Mouse (Mus musculus): Measurements from ENCODE around the gene Selenov. TPM values are rescaled to one million over a fixed set of nuclear protein-coding genes. Genes with fewer than 3 reads are reported as not detected.

Selenov gene
- polyA plus RNA-seq, 1 experiment from 2014 or later, result not detected

DNA sequence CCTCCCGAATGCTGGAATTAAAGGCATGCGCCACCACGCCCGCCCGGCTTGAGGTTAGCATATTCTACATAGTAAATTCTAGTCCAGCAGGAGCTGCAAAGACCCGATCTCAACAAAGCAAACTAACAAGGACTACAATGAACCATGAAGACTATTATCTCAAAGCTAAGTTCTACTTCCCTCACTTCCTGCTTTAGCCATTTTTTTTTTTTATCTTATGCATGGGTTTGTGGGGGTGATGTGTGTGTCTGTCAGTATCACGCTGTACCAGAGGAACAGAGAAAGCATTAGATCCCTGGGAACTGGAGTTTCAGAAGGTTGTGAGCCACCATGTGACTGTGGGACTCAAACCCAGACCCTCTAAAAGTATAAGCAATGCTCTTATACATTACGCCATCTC lies 34.3 kb upstream of the Selenov start:
- H3K9ac ChIP-seq (replicated peaks; ENCODE audit: low read length), result no peak overlapping the region
- peaks cover 38% of the 10 kb centered on the region for H3K36me3 ChIP-seq (replicated peaks; ENCODE audit: control insufficient read depth, insufficient read depth, low read depth, low read length)
- no peaks in the 10 kb centered on the region for H3K27me3 ChIP-seq (ENCODE audit: control insufficient read depth, insufficient read depth, low read length)
- ATAC-seq (replicated peaks; ENCODE audit: insufficient number of reproducible peaks, low FRiP score, low TSS enrichment, low read depth) (no peak), DNase-seq (ENCODE audit: low spot score) (no peak)
- H3K4me1 ChIP-seq (ENCODE audit: control insufficient read depth, insufficient read depth, low read length), result no peaks in the 10 kb centered on the region
- no peak overlapping the region for H3K4me3 ChIP-seq (ENCODE audit: low read depth, low read length)
- no peak overlapping the region for H3K4me2 ChIP-seq (ENCODE audit: low read depth, low read length)
- WGBS, result 94% methylated on average over 8 of the region's 8 CpGs
- H3K27ac ChIP-seq (replicated peaks; ENCODE audit: low read depth, low read length), result no peak overlapping the region
- H3K9me3 ChIP-seq (replicated peaks; ENCODE audit: control insufficient read depth, low read length), result no peaks in the 10 kb centered on the region

DNA sequence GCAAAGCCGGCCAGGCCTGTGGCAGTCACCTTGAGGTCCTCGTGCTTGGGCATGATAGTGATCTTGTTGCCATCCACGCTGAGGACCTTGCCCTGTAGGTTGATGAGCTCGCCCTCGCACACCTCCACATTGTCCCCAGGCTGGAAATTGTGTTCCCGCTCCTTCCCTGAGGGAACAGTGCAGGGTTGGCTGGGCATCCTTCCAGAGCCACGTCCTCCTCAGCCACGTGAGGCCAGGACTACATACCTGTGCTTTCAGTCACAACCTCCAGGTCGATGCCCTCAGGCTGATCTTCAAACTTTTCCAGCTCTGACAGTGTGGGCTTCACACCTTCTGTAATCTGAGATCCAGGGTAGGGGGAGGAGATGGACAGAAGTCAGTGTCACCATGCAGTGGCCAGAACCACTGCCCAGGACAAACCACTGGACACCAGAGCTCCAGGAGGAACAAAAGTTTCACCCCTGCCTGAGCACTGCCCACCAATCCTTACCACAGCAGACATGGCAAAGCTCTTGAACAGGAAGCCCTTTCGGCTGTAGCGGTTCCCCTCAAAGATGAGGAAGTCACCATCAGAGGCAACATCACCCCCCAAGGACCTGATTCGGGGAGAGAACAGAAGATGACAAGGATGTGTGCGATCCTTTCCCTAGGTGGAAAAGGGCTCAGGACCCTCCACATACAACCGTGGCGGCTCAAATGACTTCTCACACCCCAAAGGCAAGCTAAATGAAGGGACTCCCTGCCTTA lies 31.2 kb upstream of the Selenov start:
- H3K4me1 ChIP-seq (ENCODE audit: control insufficient read depth, insufficient read depth, low read length), result no peaks in the 10 kb centered on the region
- no peak overlapping the region for H3K4me3 ChIP-seq (ENCODE audit: low read depth, low read length)
- no peaks in the 10 kb centered on the region for H3K27me3 ChIP-seq (ENCODE audit: control insufficient read depth, insufficient read depth, low read length)
- peaks cover 45% of the 10 kb centered on the region for H3K36me3 ChIP-seq (replicated peaks; ENCODE audit: control insufficient read depth, insufficient read depth, low read depth, low read length)
- 94% methylated on average over 15 of the region's 15 CpGs for WGBS
- no peak overlapping the region for H3K4me2 ChIP-seq (ENCODE audit: low read depth, low read length)
- no peaks in the 10 kb centered on the region for H3K9me3 ChIP-seq (replicated peaks; ENCODE audit: control insufficient read depth, low read length)
- ATAC-seq (replicated peaks; ENCODE audit: insufficient number of reproducible peaks, low FRiP score, low TSS enrichment, low read depth), result no peak
- no peak for DNase-seq (ENCODE audit: low spot score)
- no peak overlapping the region for H3K27ac ChIP-seq (replicated peaks; ENCODE audit: low read depth, low read length)
- H3K9ac ChIP-seq (replicated peaks; ENCODE audit: low read length), result no peak overlapping the region

DNA sequence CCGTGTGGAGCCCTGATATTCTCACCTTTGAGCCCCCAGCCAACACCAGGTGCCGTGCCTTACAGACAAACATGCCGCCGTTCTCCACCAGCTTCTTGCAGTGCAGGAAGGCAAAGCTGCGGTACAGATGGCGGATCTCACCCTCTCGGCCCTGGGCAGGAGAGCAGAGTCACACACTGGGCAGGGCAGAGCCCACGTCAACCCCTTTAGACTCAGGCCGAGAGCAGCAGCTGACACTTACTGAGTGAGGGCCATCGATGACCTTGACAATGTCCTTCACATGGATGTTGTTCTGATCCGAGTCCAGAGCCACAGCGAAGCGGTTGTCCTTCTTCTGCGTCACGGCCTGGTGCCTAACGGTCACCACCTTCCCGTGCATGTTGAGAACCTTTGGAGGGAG lies 27.7 kb upstream of the Selenov start:
- H3K9me3 ChIP-seq (replicated peaks; ENCODE audit: control insufficient read depth, low read length), result no peaks in the 10 kb centered on the region
- H3K4me3 ChIP-seq (ENCODE audit: low read depth, low read length), result no peak overlapping the region
- ATAC-seq (replicated peaks; ENCODE audit: insufficient number of reproducible peaks, low FRiP score, low TSS enrichment, low read depth) (no peak), DNase-seq (ENCODE audit: low spot score) (no peak)
- H3K27ac ChIP-seq (replicated peaks; ENCODE audit: low read depth, low read length), result no peak overlapping the region
- peaks cover 51% of the 10 kb centered on the region for H3K36me3 ChIP-seq (replicated peaks; ENCODE audit: control insufficient read depth, insufficient read depth, low read depth, low read length)
- H3K27me3 ChIP-seq (ENCODE audit: control insufficient read depth, insufficient read depth, low read length), result no peaks in the 10 kb centered on the region
- no peak overlapping the region for H3K4me2 ChIP-seq (ENCODE audit: low read depth, low read length)
- WGBS, result 95% methylated on average over 17 of the region's 17 CpGs
- no peak overlapping the region for H3K9ac ChIP-seq (replicated peaks; ENCODE audit: low read length)
- no peaks in the 10 kb centered on the region for H3K4me1 ChIP-seq (ENCODE audit: control insufficient read depth, insufficient read depth, low read length)

DNA sequence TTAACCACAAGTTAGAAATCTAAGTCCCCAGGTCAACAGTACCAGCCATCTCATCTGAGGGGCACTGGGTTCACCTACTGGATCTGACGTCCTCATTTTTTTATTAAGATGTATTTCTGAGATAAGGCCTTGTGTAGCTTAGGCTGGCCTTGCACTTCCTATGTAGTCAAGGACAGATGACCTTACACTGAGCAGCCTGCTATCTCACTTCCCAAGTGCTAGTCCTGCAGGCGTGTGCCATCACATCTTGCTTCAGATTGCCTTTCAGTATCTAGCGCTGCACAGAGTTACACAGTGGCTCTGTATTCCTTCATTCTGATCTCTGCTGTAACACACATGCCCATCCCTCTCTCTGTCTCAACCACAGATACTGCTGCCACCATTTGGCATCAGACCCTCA lies 27.1 kb upstream of the Selenov start:
- no peak overlapping the region for H3K4me3 ChIP-seq (ENCODE audit: low read depth, low read length)
- WGBS, result 86% methylated on average over 3 of the region's 3 CpGs
- ATAC-seq (replicated peaks; ENCODE audit: insufficient number of reproducible peaks, low FRiP score, low TSS enrichment, low read depth) (no peak), DNase-seq (ENCODE audit: low spot score) (no peak)
- peaks cover 44% of the 10 kb centered on the region for H3K36me3 ChIP-seq (replicated peaks; ENCODE audit: control insufficient read depth, insufficient read depth, low read depth, low read length)
- no peak overlapping the region for H3K4me2 ChIP-seq (ENCODE audit: low read depth, low read length)
- no peak overlapping the region for H3K9ac ChIP-seq (replicated peaks; ENCODE audit: low read length)
- no peaks in the 10 kb centered on the region for H3K4me1 ChIP-seq (ENCODE audit: control insufficient read depth, insufficient read depth, low read length)
- no peaks in the 10 kb centered on the region for H3K27me3 ChIP-seq (ENCODE audit: control insufficient read depth, insufficient read depth, low read length)
- H3K9me3 ChIP-seq (replicated peaks; ENCODE audit: control insufficient read depth, low read length), result no peaks in the 10 kb centered on the region
- H3K27ac ChIP-seq (replicated peaks; ENCODE audit: low read depth, low read length), result no peak overlapping the region

DNA sequence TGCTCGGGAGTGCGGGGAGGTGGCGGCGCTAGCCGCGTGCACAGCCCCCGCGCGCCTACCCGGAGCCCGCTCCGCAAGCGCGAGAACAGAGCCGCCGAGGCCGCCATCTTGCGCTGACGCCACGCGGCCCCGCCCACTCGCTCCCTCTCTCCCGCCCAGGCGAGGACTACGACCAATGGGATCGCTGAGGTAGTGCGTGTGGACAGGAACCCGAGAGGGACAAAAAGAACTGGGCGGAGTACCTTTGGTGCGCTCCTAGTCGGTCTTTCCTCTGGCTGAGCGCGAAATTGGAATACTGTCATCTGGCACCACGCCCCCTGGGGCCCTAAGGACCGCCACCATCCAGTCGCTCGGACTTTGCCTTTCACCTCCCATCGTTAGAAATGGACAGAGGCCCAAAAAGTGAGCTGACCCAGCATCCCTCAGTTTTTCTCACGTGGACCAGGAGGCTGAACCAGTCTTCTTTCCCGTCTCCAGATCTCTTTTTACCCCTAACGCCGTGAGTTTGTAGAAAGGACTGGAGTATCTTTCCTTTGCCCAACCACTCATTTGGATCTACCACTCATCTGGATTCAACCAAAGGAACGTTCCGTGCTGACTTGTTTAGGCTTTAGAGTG lies 21.0 kb upstream of the Selenov start, which contains the start of gene Timm50:
TSS of gene Timm50 (minus strand) at position 147 of the 618 bp plus-strand sequence.
- ATAC-seq (replicated peaks; ENCODE audit: insufficient number of reproducible peaks, low FRiP score, low TSS enrichment, low read depth) (peak; percentile 95), DNase-seq (ENCODE audit: low spot score) (peak; percentile 98)
- H3K27me3 ChIP-seq (ENCODE audit: control insufficient read depth, insufficient read depth, low read length), result no peaks in the 10 kb centered on the region
- H3K4me2 ChIP-seq (ENCODE audit: low read depth, low read length), result peak within 1 kb of the TSS; percentile 70
- H3K27ac ChIP-seq (replicated peaks; ENCODE audit: low read depth, low read length), result no peak within 1 kb of the TSS
- H3K9me3 ChIP-seq (replicated peaks; ENCODE audit: control insufficient read depth, low read length), result no peaks in the 10 kb centered on the region
- H3K36me3 ChIP-seq (replicated peaks; ENCODE audit: control insufficient read depth, insufficient read depth, low read depth, low read length), result peaks cover 16% of the 10 kb centered on the region
- H3K4me1 ChIP-seq (ENCODE audit: control insufficient read depth, insufficient read depth, low read length), result peaks cover 4% of the 10 kb centered on the region; the same call in 1 of the 2 replicates
- peak within 1 kb of the TSS; percentile 84 for H3K4me3 ChIP-seq (ENCODE audit: low read depth, low read length)
- peak within 1 kb of the TSS; percentile 90 for H3K9ac ChIP-seq (replicated peaks; ENCODE audit: low read length)
- WGBS, result 2% methylated on average over 41 of the region's 45 CpGs

DNA sequence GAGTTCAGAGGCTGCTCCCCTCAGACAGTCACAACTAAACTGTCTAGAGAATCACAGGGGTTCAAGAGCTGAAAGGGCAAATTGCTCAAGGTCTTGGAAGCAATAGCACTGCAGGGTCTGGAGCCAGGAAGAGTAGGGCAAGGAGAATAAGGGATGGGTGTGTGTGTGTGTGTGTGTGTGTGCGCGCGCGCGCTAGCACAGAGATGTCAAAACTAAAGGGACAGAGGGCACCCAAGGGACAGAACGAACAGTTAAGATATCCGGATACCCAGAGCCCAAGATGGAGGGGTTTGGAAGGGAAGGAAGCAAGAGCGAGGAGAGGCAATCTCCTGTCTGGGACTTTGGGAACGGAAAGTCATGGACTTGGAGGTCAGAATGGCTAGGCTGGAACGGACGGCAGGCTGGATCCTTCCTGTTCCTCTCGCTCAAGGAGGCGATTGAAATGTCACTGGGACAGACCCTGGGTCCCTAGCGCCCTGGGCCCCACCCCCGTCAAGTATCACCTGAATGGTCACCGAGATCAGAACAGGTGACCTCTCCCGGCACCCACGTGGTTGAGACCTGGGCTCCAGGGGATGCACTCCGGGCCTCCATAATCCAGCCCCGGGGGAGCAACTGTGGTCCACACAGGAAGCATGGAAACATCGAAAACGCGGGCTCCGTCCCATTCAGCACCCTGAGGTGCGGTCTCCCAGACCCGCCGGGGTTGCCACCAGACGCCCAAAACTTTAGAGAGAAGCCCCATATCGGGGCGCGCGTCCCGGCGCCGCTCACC lies 20.4 kb upstream of the Selenov start:
- WGBS, result 7% methylated on average over 34 of the region's 35 CpGs
- Histone ChIP-seq H3K27me3 (ENCODE audit: control insufficient read depth, insufficient read depth, low read length) (no peaks in the 10 kb centered on the region), H3K4me1 (ENCODE audit: control insufficient read depth, insufficient read depth, low read length) (peaks cover 4% of the 10 kb centered on the region; the same call in 1 of the 2 replicates), H3K9me3 (replicated peaks; ENCODE audit: control insufficient read depth, low read length) (no peaks in the 10 kb centered on the region), H3K9ac (replicated peaks; ENCODE audit: low read length) (peak overlapping the region; percentile 90), H3K4me2 (ENCODE audit: low read depth, low read length) (peak overlapping the region; percentile 70), H3K36me3 (replicated peaks; ENCODE audit: control insufficient read depth, insufficient read depth, low read depth, low read length) (peaks cover 10% of the 10 kb centered on the region), H3K4me3 (ENCODE audit: low read depth, low read length) (peak overlapping the region; percentile 84), H3K27ac (replicated peaks; ENCODE audit: low read depth, low read length) (no peak overlapping the region)
- peak; percentile 2; the same call in 1 of the 2 replicates for ATAC-seq (replicated peaks; ENCODE audit: insufficient number of reproducible peaks, low FRiP score, low TSS enrichment, low read depth)
- DNase-seq (ENCODE audit: low spot score), result peak; percentile 28

DNA sequence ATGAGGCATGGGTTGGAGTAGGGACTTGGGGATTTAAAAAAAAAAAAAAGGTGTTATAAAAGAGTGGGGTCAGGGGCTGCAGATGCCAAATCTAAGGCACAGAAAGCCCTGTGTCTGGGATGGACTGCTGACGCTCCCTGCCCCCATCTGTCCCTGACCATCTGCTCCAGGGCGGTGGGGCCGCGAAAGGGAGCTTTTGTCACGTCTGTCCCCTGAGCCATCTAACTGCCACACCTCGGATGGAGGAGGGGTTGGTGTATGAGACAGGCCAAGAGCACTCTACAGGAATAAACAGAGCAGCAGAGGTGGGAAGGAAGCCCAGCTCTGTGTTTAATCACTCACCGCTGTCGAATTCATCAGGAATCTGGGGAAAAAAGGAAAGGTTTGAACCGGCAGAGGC lies 18.8 kb upstream of the Selenov start:
- no peak overlapping the region for H3K4me2 ChIP-seq (ENCODE audit: low read depth, low read length)
- DNase-seq (ENCODE audit: low spot score), result no peak
- peaks cover 4% of the 10 kb centered on the region; the same call in 1 of the 2 replicates for H3K4me1 ChIP-seq (ENCODE audit: control insufficient read depth, insufficient read depth, low read length)
- WGBS, result 56% methylated on average over 9 of the region's 9 CpGs
- no peaks in the 10 kb centered on the region for H3K9me3 ChIP-seq (replicated peaks; ENCODE audit: control insufficient read depth, low read length)
- peaks cover 9% of the 10 kb centered on the region for H3K36me3 ChIP-seq (replicated peaks; ENCODE audit: control insufficient read depth, insufficient read depth, low read depth, low read length)
- no peaks in the 10 kb centered on the region for H3K27me3 ChIP-seq (ENCODE audit: control insufficient read depth, insufficient read depth, low read length)
- no peak overlapping the region for H3K9ac ChIP-seq (replicated peaks; ENCODE audit: low read length)
- ATAC-seq (replicated peaks; ENCODE audit: insufficient number of reproducible peaks, low FRiP score, low TSS enrichment, low read depth), result no peak
- H3K4me3 ChIP-seq (ENCODE audit: low read depth, low read length), result no peak overlapping the region
- no peak overlapping the region for H3K27ac ChIP-seq (replicated peaks; ENCODE audit: low read depth, low read length)

Data from embryonic facial prominence, embryonic 11.5 days (tissue).